Mouse (Mus musculus) gastrocnemius, adult 8-10 months (tissue): ENCODE measurements around the gene Ahcyl2. TPM values are rescaled to one million over a fixed set of nuclear protein-coding genes. Genes with fewer than 3 reads are reported as not detected.

ENCODE experiments used
- DNase-seq, 2 experiments: peaks; one replicate each; pipeline ENCODE4 v3.0.0; 2022; ENCODE audit warnings: low spot score in 2 of 2
- total RNA-seq, 4 experiments: library from RNA; stranded (reverse); gene quantifications; 2 replicates each; pipeline ENCODE4 v1.2.4; 2022

The Ahcyl2 gene
- total RNA-seq, 4 experiments from 2014 or later, result 16.6 to 23.1 (median 19.7) TPM

DNA sequence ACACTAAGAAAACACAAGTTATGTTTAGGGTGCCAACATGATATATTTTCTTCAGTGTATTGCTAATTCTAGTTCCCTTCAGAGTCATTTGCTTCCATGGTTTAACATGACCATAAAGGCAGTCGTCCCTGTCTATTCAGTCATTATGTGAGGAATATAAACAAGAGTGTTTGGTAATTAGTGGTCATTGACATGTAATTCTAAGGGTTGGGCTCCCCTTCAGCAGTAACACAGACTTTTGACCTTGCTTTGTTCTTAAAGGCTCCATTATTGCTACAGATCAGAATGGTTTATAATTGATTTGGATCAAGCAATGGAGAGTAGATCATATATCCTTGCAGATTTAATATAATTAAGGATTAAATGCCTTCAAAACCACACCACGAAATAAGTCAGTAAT lies 82.9 kb downstream of the Ahcyl2 start:
- no peak for DNase-seq

DNA sequence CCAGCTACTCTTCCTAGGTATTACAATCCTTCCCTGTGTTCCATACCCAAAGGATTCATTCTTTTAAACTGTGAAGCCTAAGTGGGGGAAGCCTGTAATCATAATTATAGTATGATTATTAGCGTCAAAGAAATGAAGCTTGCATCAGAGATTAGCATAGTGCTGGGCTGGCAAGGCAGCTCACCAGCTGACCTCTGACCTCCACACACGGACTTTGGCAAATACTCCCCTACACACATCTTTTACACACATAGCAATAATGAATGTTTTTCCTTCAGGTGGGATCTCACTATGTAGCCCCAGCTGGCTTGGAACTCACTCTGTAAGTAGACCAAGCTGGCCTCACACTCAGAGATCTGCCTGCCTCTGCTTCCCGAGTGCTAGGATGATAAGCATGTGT lies 84.1 kb downstream of the Ahcyl2 start:
- DNase-seq, result no peak

GRCm38 (mm10) chr6:29853213-29853899 lies 85.5 kb downstream of the Ahcyl2 start:
- peak; percentile 42 to 45 for DNase-seq

DNA sequence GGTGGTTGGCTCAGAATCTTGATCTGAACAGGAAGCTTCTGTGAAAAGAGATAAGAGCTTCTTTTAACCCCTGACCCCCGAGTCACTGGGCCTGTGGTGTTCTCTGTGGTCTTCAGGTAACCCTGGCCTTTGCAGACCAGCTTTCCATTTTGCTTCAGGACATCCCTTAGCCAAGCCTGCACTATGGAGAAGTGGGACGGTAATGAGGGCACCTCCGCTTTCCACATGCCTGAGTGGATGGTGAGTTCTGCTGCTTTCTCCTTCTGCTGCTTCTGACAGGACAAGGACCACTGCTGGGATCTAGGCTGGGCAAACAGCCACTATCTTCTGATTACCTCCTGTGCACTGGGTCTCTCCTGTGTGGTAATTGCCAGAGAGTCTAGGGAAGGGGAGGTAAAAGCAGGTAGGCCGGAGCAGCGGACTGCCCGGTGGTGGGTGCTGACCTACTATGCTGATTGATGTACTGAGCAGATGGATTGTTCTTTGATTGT lies 86.1 kb downstream of the Ahcyl2 start:
- no peak for DNase-seq

GRCm38 (mm10) chr6:29858619-29859018 lies 90.8 kb downstream of the Ahcyl2 start:
- no peak for DNase-seq

DNA sequence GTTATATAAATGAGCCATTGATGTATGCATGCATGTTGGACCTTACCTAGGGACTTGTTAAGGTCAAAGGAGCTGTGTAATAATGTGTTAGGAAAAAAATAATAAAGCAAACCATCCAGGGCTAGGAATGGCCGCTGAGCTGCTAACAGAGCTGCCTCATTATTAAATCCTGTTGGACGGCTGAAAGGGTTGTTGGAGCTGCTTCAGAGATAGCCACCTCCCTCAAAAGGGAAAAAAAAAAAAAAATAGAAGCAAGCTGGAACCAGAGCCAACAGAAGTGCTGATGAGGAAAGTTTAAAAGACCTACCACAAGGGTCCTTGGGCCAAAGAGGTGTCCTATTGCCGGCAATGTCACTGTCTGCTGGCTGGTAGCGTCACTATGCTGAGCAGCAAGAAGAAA lies 91.5 kb downstream of the Ahcyl2 start:
- no peak for DNase-seq

GRCm38 (mm10) chr6:29860238-29860637 lies 92.4 kb downstream of the Ahcyl2 start:
- DNase-seq, result no peak

- DNase-seq, result no peak
These were observed 97.1 kb downstream of the Ahcyl2 start for GRCm38 (mm10) chr6:29864926-29865325.

GRCm38 (mm10) chr6:29866935-29867724 lies 99.3 kb downstream of the Ahcyl2 start:
- DNase-seq, result no peak

GRCm38 (mm10) chr6:29868341-29868895 lies 100.6 kb downstream of the Ahcyl2 start:
- no peak for DNase-seq

DNA sequence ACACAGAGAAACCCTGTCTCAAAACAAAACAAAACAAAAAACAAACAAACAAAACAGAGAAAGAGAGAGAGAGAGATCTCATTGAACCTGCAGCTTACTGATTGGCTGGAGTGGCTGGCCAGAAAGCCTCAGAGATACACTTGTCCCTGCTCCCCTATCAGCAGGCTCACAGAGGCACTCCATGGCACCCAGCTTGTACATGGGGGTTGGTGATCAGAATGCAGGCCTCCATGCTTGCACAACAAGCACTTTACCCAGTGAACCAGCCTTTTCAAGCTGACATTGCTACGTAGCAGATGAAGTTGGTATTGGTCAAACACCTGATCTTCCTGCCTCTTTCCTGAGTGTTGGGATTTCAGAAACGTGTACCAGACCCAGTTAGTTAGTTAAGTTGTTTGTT lies 105.8 kb downstream of the Ahcyl2 start:
- DNase-seq, result no peak

DNA sequence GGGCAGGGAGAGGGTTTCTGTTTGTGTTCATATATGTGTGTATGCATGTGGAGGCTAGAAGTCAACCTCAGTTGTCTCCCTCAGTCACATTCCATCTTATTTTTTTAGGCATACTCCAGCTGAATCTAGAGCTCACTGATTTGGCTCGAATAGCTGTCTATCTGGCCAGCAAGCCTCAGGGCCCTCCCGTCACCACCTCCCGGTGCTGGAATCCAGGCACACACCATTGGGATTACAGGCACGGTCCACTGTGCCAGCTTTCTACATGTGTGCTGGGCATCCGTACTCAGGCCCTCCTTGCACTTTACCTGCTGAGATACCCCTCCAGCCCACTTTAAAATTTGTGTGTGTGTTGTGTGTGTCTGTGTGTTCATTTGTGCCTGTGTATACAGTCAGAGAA lies 107.8 kb downstream of the Ahcyl2 start:
- no peak for DNase-seq

GRCm38 (mm10) chr6:29876782-29877181 lies 109.0 kb downstream of the Ahcyl2 start:
- no peak for DNase-seq

DNA sequence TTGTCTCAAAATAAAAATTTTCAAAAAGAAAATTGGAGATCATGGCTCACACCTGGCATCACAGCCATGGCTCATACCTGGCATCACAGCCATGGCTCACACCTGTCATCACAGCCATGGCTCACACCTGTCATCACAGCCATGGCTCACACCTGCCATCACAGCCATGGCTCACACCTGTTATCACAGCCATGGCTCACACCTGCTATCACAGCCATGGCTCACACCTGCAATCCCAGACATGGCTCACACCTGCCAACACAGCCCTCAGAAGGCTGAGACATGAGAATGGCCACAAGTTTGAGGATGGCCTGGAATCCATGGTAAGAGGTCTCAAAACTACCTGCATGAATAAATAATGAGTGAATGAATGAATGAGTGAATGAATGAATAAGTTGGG lies 111.8 kb downstream of the Ahcyl2 start:
- no peak for DNase-seq

DNA sequence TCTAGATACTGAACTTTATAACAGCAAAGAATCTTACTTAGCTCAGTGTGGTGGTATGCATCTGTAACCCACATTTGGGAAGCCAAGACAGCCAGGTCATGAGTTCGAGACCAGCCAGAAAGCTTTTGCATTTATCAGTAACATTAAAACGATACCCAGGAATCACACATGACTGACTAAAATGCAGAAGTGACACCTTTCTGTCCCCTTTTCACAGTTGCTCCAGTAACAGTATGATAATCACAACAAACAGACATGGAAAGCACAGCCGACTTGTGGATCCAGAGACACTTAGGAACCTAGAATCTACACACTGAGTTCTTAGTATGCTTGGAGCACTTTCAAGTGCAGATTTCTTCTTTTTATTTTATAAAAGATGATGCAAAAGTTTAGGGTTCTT lies 113.0 kb downstream of the Ahcyl2 start:
- no peak for DNase-seq

GRCm38 (mm10) chr6:29881936-29882335 lies 114.1 kb downstream of the Ahcyl2 start:
- no peak for DNase-seq

DNA sequence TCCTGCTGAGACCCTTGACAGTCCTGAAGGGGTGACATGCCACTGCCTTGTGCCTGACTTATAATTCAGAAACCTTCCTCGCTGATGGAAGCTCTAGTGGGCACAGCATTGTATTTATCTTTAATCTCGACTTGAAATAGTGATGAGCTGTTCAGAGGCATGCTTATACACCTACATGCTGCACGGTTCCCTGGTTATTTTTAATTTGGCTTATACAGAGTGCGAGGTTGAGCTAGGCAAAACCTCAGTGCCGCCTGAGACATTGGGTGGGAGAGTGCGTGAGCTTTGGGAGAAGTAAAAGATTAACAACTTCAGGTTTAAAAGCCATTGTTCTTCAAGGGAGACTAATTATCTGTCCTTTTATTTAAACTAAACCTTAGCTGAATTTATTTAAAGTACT lies 115.1 kb downstream of the Ahcyl2 start:
- no peak for DNase-seq

DNA sequence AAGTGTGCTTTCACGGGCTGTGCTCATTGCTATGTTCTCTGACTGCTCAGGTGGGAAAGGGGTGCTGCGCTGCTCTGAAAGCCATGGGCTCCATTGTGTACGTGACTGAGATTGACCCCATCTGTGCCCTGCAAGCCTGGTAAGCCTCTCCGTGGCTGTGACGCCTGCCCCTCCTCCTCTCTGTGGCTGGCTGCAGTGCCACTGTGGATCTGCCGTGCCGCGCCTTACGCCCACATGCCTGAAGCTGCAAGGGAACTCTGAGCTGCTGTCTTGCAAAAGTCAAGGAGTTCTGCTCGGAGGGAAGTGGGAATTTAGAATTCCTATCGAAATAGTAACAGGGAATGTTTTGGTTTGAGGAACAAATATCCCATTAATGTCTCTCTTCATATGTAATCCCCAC lies 123.3 kb downstream of the Ahcyl2 start:
- DNase-seq, result no peak

GRCm38 (mm10) chr6:29896976-29897375 lies 129.2 kb downstream of the Ahcyl2 start:
- DNase-seq, result no peak

GRCm38 (mm10) chr6:29901450-29901849 lies 133.6 kb downstream of the Ahcyl2 start:
- DNase-seq, result no peak

- no peak for DNase-seq
These were observed 134.4 kb downstream of the Ahcyl2 start for GRCm38 (mm10) chr6:29902256-29902655.

- no peak for DNase-seq
These were observed 135.6 kb downstream of the Ahcyl2 start for GRCm38 (mm10) chr6:29903343-29903914.
